Mouse (Mus musculus) E14TG2a.4 (cell line): Measurements from ENCODE around the gene Slc28a3.

ENCODE experiments used
- CTCF ChIP-seq: conservative IDR thresholded peaks from 2 replicates; pipeline ENCODE4 v1.5.1; 2014; ENCODE audit warnings: low read length
- NANOG ChIP-seq: IDR thresholded peaks from 2 replicates; pipeline ENCODE4 v1.6.1; 2014; ENCODE audit warnings: borderline replicate concordance, low read length, mixed read lengths

DNA sequence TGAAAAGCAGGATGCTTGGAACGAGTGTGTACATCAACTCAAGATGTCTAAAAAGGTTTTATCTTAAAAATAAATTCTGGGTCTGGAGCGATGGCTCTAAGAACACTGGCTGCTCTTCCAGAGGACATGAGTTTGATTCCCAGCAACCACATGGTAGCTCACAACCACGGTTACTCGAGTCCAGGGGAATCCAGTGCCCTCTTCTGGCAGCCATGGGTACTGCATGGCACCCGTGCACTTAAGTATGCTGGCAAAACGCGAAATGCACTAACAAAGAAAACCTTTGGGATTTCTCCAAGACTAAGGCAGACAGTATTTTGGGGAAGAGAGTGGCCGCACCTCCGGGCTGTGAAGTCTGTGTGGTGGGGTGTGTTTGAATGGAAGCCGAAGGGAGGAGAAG lies 44.9 kb upstream of the Slc28a3 start:
- TF ChIP-seq CTCF (peak; percentile 99), NANOG (no peak)
